In the genomic region with DNA sequence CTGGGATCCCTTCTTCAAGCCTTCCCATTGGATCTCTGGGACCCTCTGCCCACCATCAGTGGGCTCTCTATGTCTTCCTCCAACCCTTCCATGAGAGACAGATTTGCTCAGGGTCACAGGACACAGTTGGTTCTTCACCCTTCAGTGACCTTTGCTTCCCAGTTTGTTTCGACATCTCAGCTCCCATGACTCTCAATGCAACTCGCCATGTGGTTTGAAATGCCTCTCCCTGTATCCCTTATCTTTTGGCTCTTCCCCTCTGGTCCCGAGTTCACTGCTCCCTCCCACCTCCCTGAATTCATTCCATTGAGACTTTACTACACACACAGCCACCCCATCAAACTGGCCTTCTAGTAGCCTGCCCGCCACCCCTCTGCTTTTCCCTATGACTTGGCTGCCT, we compare ENCODE assay signal across 31 mouse cellular contexts.
A peak's percentile ranks its signal among the peaks of the same experiment; 100 is the strongest.
DNase-seq lines count a peak whose midpoint lies in the region; ATAC-seq and TF ChIP-seq lines count a peak whose summit lies in the region.
"Had no signal": no experiment of that assay in that cellular context is flagged by ENCODE, and none has a peak within 500 bp of the region (broad histone marks: within the 10 kb centered on the region; RNA-seq: fewer than 3 reads in every experiment).

No protein-coding gene starts in this region.

- H3K4me2 ChIP-seq in liver, embryonic 15.5 days: no peak overlapping the region
- no peak overlapping the region for H3K4me2 ChIP-seq in liver, embryonic 12.5 days
- no peak overlapping the region for H3K4me2 ChIP-seq in liver, postnatal 0 days (ENCODE audit: low read depth, low read length)
- H3K4me2 ChIP-seq: embryonic facial prominence, embryonic 13.5 days; forebrain, embryonic 13.5 days; heart, embryonic 13.5 days; hindbrain, embryonic 14.5 days had no signal

- peak; percentile 25; the same call in 1 of the 2 replicates for ATAC-seq in liver, embryonic 15.5 days (ENCODE audit: insufficient read depth)
- ATAC-seq in liver, embryonic 12.5 days: no peak
- ATAC-seq in liver, postnatal 0 days: 0 out of 2 replicates have a peak, but pooled peaks have one; percentile 43
- ATAC-seq: forebrain, embryonic 13.5 days; forebrain, embryonic 16.5 days; hindbrain, postnatal 0 days; inflammation-experienced regulatory T-cells, adult 6 months; intestine, embryonic 16.5 days; Patski had no signal

- DNase-seq in embryo, embryonic 10.5 days (ENCODE audit: low spot score): peak; percentile 6
- no peak for DNase-seq in embryo, embryonic 11 days
- DNase-seq in liver, postnatal 0 days: no peak
- DNase-seq in lung, postnatal 4 days: no peak
- DNase-seq: adrenal gland, postnatal 10 days; adrenal gland, postnatal 36 days; B cell, adult 2 months; cerebellum, adult 11 months; cerebellum, adult 2 months; cerebellum, adult 9-11 months; cerebellum, postnatal 25 days; gastrocnemius, adult 2 months; gastrocnemius, postnatal 14 days; heart, adult 18-20 months; heart, postnatal 14 days; heart, postnatal 4 days had no signal

- H3K36me3 ChIP-seq in liver, embryonic 15.5 days (replicated peaks): no peaks in the 10 kb centered on the region
- no peaks in the 10 kb centered on the region for H3K36me3 ChIP-seq in liver, embryonic 12.5 days
- no peaks in the 10 kb centered on the region for H3K36me3 ChIP-seq in liver, postnatal 0 days (replicated peaks; ENCODE audit: insufficient read depth, low read length)
- H3K36me3 ChIP-seq: embryonic facial prominence, embryonic 10.5 days; embryonic facial prominence, embryonic 13.5 days; G1E; heart, embryonic 13.5 days had no signal

- no peaks in the 10 kb centered on the region for H3K27me3 ChIP-seq in liver, embryonic 15.5 days
- no peaks in the 10 kb centered on the region; the same call in 1 of the 2 replicates for H3K27me3 ChIP-seq in liver, embryonic 12.5 days (replicated peaks)
- H3K27me3 ChIP-seq in liver, postnatal 0 days (ENCODE audit: insufficient read depth, low read length): no peaks in the 10 kb centered on the region
- H3K27me3 ChIP-seq: CH12.LX; embryonic facial prominence, embryonic 13.5 days; forebrain, embryonic 13.5 days; heart, embryonic 13.5 days; Patski had no signal

- no peak overlapping the region for H3K4me3 ChIP-seq in liver, embryonic 15.5 days (replicated peaks)
- no peak overlapping the region for H3K4me3 ChIP-seq in liver, embryonic 12.5 days
- H3K4me3 ChIP-seq in liver, postnatal 0 days (ENCODE audit: low read depth, low read length): no peak overlapping the region
- H3K4me3 ChIP-seq: embryonic facial prominence, embryonic 10.5 days; embryonic facial prominence, embryonic 13.5 days; erythroblast, embryonic 14.5 days; forebrain, embryonic 13.5 days; gastrocnemius, adult 2 months; heart, embryonic 13.5 days had no signal

- H3K9ac ChIP-seq in liver, embryonic 15.5 days: no peak overlapping the region
- H3K9ac ChIP-seq in liver, embryonic 12.5 days: no peak overlapping the region
- no peak overlapping the region for H3K9ac ChIP-seq in liver, postnatal 0 days (replicated peaks)
- H3K9ac ChIP-seq: embryonic facial prominence, embryonic 13.5 days; forebrain, embryonic 13.5 days; heart, embryonic 13.5 days; hindbrain, embryonic 14.5 days had no signal

- WGBS in liver, embryonic 15.5 days (ENCODE audit: insufficient replicate concordance): 48% methylated on average over 4 of the region's 4 CpGs
- 38% methylated on average over 4 of the region's 4 CpGs for WGBS in liver, embryonic 12.5 days (ENCODE audit: insufficient replicate concordance)
- WGBS in liver, postnatal 0 days (ENCODE audit: insufficient replicate concordance): 50% methylated on average over 4 of the region's 4 CpGs

- TF ChIP-seq CTCF in liver, postnatal 0 days (IDR thresholded peaks at IDR 0.05; ENCODE audit: low read depth): no peak

- H3K9me3 ChIP-seq in liver, embryonic 15.5 days (replicated peaks): no peaks in the 10 kb centered on the region
- no peaks in the 10 kb centered on the region for H3K9me3 ChIP-seq in liver, embryonic 12.5 days (replicated peaks)
- no peaks in the 10 kb centered on the region for H3K9me3 ChIP-seq in liver, postnatal 0 days (ENCODE audit: low read length)
- H3K9me3 ChIP-seq: embryonic facial prominence, embryonic 10.5 days; embryonic facial prominence, embryonic 13.5 days; forebrain, embryonic 13.5 days; heart, embryonic 13.5 days had no signal

- no peak for TF ChIP-seq EP300 in liver, postnatal 0 days (IDR thresholded peaks at IDR 0.05; ENCODE audit: low read depth)

- H3K27ac ChIP-seq in liver, embryonic 15.5 days (replicated peaks): no peak overlapping the region
- H3K27ac ChIP-seq in liver, embryonic 12.5 days: no peak overlapping the region
- no peak overlapping the region for H3K27ac ChIP-seq in liver, postnatal 0 days (ENCODE audit: low read depth)
- H3K27ac ChIP-seq: embryonic facial prominence, embryonic 10.5 days; embryonic facial prominence, embryonic 13.5 days; forebrain, embryonic 13.5 days; gastrocnemius, adult 2 months; heart, embryonic 13.5 days; hindbrain, embryonic 14.5 days; hindbrain, postnatal 0 days had no signal

- no peaks in the 10 kb centered on the region for H3K4me1 ChIP-seq in liver, embryonic 15.5 days (replicated peaks)
- H3K4me1 ChIP-seq in liver, embryonic 12.5 days: no peaks in the 10 kb centered on the region
- no peaks in the 10 kb centered on the region for H3K4me1 ChIP-seq in liver, postnatal 0 days (ENCODE audit: insufficient read depth)
- H3K4me1 ChIP-seq: embryonic facial prominence, embryonic 13.5 days; forebrain, embryonic 13.5 days had no signal
